Mouse (Mus musculus) liver, embryonic 12.5 days (tissue): Measurements from ENCODE around the gene Smad3. TPM values are rescaled to one million over a fixed set of nuclear protein-coding genes. Genes with fewer than 3 reads are reported as not detected.

Experiments used
- ATAC-seq: fragments of 200-750 bp; cut with Nextera tagmentation; 2 replicates; pipeline ENCODE4 v1.8.0; 2017; ENCODE audit warnings: moderate number of reproducible peaks, mild to moderate bottlenecking, moderate library complexity
- H3K27ac ChIP-seq: fragments of 300-500 bp; sonication (generic); 2 replicates; pipeline ENCODE4 v1.5.1; 2016; ENCODE audit warnings: mild to moderate bottlenecking
- H3K27me3 ChIP-seq: fragments of 300-500 bp; sonication (generic); replicated peaks from 2 replicates; pipeline ENCODE4 v1.6.1; 2016; ENCODE audit warnings: mild to moderate bottlenecking, moderate library complexity
- H3K36me3 ChIP-seq: fragments of 300-500 bp; sonication (generic); 2 replicates; pipeline ENCODE4 v1.6.1; 2016; ENCODE audit warnings: mild to moderate bottlenecking, moderate library complexity
- H3K4me1 ChIP-seq: fragments of 300-500 bp; sonication (generic); 2 replicates; pipeline ENCODE4 v1.6.1; 2016
- H3K4me2 ChIP-seq: fragments of 300-500 bp; sonication (generic); 2 replicates; pipeline ENCODE4 v1.6.1; 2016; ENCODE audit warnings: mild to moderate bottlenecking, moderate library complexity
- H3K4me3 ChIP-seq: fragments of 300-500 bp; sonication (generic); 2 replicates; pipeline ENCODE4 v1.5.1; 2016; ENCODE audit warnings: mild to moderate bottlenecking, moderate library complexity
- H3K9ac ChIP-seq: fragments of 300-500 bp; sonication (generic); 2 replicates; pipeline ENCODE4 v1.6.1; 2016; ENCODE audit warnings: mild to moderate bottlenecking, moderate library complexity
- H3K9me3 ChIP-seq: fragments of 300-500 bp; sonication (generic); replicated peaks from 2 replicates; pipeline ENCODE4 v1.6.1; 2016; ENCODE audit warnings: mild to moderate bottlenecking, moderate library complexity
- WGBS: fragments of 180-500 bp; shearing (Covaris S2); methylation state at CpG from one replicate; pipeline ENCODE4 v1.1.7; 2016; ENCODE audit not compliant: insufficient replicate concordance; 5-methylcytosine and 5-hydroxymethylcytosine counted together
- polyA plus RNA-seq: library from polyadenylated mRNA; unstranded; fragments of >200 nt; fragmentation: Nextera tagmentation; extraction: Ambion mirVana; gene quantifications from 2 replicates; pipeline ENCODE4 v1.2.1, GENCODE M21; 2016

Gene Smad3
- polyA plus RNA-seq, 1 experiment from 2014 or later = 7.2 TPM

- Histone ChIP-seq H3K9me3 (peaks cover 5% of the 10 kb centered on the region), H3K36me3 (no peaks in the 10 kb centered on the region), H3K27me3 (no peaks in the 10 kb centered on the region), H3K4me2 (no peak overlapping the region), H3K4me3 (no peak overlapping the region), H3K9ac (no peak overlapping the region), H3K4me1 (peaks cover 32% of the 10 kb centered on the region), H3K27ac (no peak overlapping the region)
- 88% methylated on average over 8 of the region's 8 CpGs for WGBS
- ATAC-seq = no peak
These were observed 3.7 kb upstream of the Smad3 start for GRCm38 (mm10) chr9:63761367-63762094.

GRCm38 (mm10) chr9:63760783-63761182, 3.0 kb upstream of the Smad3 start:
- 92% methylated on average over 7 of the region's 7 CpGs for WGBS
- H3K4me2 ChIP-seq = no peak overlapping the region; the same call in 1 of the 2 replicates

DNA sequence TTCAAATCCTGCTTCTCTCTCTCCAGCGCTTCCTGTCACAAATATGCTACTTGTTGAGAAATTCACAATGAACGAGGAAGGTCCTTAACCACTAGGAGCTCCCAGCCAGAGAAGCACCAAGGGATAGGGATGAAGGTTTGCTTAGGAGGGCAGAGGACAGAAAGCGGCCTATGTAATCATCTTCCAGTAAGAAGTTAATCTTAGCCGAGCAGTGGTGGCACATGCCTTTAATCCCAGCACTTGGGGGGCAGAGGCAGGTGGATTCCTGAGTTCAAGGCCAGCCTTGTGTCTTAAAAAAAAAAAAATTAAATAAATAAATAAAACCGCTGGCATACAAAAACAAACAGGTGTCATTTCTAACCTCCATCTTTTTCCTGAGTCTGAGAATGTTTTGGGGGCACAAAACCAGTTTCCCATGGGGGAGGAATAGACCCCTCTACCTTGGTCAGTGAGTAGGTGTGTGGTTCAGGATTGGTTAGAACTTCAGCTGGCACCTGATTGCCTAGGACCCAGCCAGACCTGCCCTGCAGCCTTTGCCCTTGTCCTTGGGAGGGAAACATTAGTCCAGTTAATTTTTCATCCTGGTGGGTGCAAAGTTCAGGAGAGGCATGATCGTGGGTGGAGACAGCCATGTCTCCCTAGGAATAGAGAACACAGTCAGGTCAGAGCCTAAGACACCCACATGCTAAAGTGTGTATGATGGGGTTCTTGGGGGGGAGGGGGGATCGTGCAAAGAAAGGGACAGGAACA, 2.4 kb upstream of the Smad3 start:
- Histone ChIP-seq H3K4me3 (0 out of 2 replicates have a peak overlapping the region, but pooled peaks have one; percentile 79), H3K4me1 (peaks cover 46% of the 10 kb centered on the region), H3K9me3 (peaks cover 5% of the 10 kb centered on the region), H3K4me2 (peak overlapping the region; percentile 98), H3K27ac (peak overlapping the region; percentile 95), H3K27me3 (no peaks in the 10 kb centered on the region), H3K36me3 (no peaks in the 10 kb centered on the region), H3K9ac (0 out of 2 replicates have a peak overlapping the region, but pooled peaks have one; percentile 84)
- WGBS = 65% methylated on average over 7 of the region's 7 CpGs
- no peak for ATAC-seq

More at GRCm38 (mm10) chr9:63760783-63761182, 3.0 kb upstream of the Smad3 start:
- H3K9me3 ChIP-seq = peaks cover 5% of the 10 kb centered on the region
- no peak for ATAC-seq
- H3K36me3 ChIP-seq = no peaks in the 10 kb centered on the region
- no peaks in the 10 kb centered on the region for H3K27me3 ChIP-seq
- no peak overlapping the region for H3K9ac ChIP-seq
- no peak overlapping the region for H3K27ac ChIP-seq
- H3K4me1 ChIP-seq = peaks cover 40% of the 10 kb centered on the region
- H3K4me3 ChIP-seq = no peak overlapping the region

GRCm38 (mm10) chr9:63758641-63759391, 1.0 kb upstream of the Smad3 start:
- Histone ChIP-seq H3K9me3 (peaks cover 5% of the 10 kb centered on the region), H3K36me3 (no peaks in the 10 kb centered on the region), H3K4me2 (peak overlapping the region; percentile 98), H3K4me3 (peak overlapping the region; percentile 79), H3K27me3 (no peaks in the 10 kb centered on the region), H3K27ac (peak overlapping the region; percentile 95), H3K4me1 (peaks cover 59% of the 10 kb centered on the region), H3K9ac (peak overlapping the region; percentile 84)
- under 1% methylated on average over 23 of the region's 23 CpGs for WGBS
- peak; percentile 68 for ATAC-seq

DNA sequence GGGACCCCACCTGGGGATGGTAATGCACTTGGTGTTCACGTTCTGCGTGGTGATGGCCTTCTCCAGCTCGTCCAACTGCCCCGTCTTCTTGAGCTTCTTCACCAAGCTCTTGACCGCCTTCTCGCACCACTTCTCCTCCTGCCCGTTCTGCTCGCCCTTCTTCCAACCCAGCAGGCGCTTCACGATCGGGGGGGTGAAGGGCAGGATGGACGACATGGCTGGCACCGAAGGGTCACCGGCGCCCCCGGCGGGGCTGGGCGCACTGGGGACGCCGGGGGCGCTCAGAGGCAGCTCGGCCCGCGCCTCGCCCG, 377 bp downstream of the Smad3 start:
- H3K4me1 ChIP-seq = peaks cover 71% of the 10 kb centered on the region
- H3K4me2 ChIP-seq = peak overlapping the region; percentile 98
- peak overlapping the region; percentile 79 for H3K4me3 ChIP-seq
- H3K27me3 ChIP-seq = no peaks in the 10 kb centered on the region
- 0% methylated on average over 26 of the region's 26 CpGs for WGBS
- H3K27ac ChIP-seq = peak overlapping the region; percentile 95
- peak overlapping the region; percentile 84 for H3K9ac ChIP-seq
- H3K36me3 ChIP-seq = no peaks in the 10 kb centered on the region
- no peak for ATAC-seq
- H3K9me3 ChIP-seq = peaks cover 5% of the 10 kb centered on the region

- Histone ChIP-seq H3K4me3 (peak overlapping the region; percentile 79), H3K27me3 (no peaks in the 10 kb centered on the region), H3K9me3 (peaks cover 5% of the 10 kb centered on the region), H3K4me2 (peak overlapping the region; percentile 98), H3K4me1 (peaks cover 71% of the 10 kb centered on the region), H3K9ac (peak overlapping the region; percentile 84), H3K36me3 (no peaks in the 10 kb centered on the region), H3K27ac (peak overlapping the region; percentile 95)
- ATAC-seq = no peak
- WGBS = 2% methylated on average over 47 of the region's 47 CpGs
These were observed 973 bp downstream of the Smad3 start for GRCm38 (mm10) chr9:63756581-63757461.

GRCm38 (mm10) chr9:63755671-63756543, 1.9 kb downstream of the Smad3 start:
- Histone ChIP-seq H3K9me3 (no peaks in the 10 kb centered on the region), H3K4me1 (peaks cover 78% of the 10 kb centered on the region)
- no peak for ATAC-seq

DNA sequence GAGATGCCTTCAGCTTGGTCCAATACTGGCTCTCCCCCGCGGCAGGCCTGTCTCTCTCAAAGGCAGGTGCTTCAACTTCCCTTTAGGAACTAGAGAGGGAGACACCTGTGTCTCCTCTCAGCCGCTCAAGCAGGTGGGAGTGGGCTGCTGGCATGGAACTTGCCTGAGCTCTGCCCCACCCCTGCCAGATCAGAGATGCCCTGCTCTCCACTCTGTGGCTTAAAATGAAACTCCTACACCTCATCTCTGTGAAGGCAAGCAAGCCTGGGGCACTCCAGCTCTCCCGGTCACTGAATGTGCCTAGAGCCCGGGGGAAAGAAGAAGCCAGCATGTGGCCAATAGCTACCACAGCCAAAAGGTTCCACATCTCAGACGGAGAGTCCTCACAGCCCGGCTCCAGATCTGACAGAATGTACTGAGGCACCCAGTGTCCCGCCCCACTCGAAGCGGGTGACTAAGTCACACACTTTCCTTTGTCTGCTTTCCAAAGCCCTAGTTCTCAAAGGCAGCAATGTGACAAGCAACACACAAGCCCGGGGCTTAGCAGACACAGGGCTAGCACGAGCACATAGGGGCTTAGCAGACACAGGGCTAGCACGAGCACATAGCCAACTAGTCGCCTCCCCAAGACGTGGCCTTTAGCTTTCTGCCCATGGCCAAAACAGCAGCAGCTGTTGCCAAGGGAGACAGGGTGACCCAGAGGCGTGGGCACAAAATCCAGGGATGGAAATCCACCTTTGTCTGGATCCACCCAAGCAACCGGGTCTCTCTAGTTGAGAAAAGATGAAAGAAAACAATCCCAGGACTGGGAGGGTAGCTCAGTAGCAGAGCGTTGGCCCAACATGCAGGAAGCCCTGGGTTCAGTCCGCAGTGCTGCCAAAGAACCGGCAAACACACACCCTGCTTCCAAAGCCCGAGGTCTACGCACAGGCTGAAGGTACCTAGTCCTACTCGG, 3.0 kb downstream of the Smad3 start:
- peaks cover 78% of the 10 kb centered on the region for H3K4me1 ChIP-seq
- no peak overlapping the region for H3K4me3 ChIP-seq
- no peak overlapping the region for H3K27ac ChIP-seq
- H3K9ac ChIP-seq = no peak overlapping the region
- WGBS = 66% methylated on average over 23 of the region's 23 CpGs
- H3K9me3 ChIP-seq = no peaks in the 10 kb centered on the region
- no peaks in the 10 kb centered on the region for H3K27me3 ChIP-seq
- ATAC-seq = no peak
- no peaks in the 10 kb centered on the region for H3K36me3 ChIP-seq
- H3K4me2 ChIP-seq = peak overlapping the region; percentile 98

More at GRCm38 (mm10) chr9:63755671-63756543, 1.9 kb downstream of the Smad3 start:
- Histone ChIP-seq H3K36me3 (no peaks in the 10 kb centered on the region), H3K4me2 (peak overlapping the region; percentile 98), H3K27ac (0 out of 2 replicates have a peak overlapping the region, but pooled peaks have one; percentile 42), H3K9ac (peak overlapping the region; percentile 84), H3K27me3 (no peaks in the 10 kb centered on the region), H3K4me3 (peak overlapping the region; percentile 79)
- 38% methylated on average over 15 of the region's 15 CpGs for WGBS

DNA sequence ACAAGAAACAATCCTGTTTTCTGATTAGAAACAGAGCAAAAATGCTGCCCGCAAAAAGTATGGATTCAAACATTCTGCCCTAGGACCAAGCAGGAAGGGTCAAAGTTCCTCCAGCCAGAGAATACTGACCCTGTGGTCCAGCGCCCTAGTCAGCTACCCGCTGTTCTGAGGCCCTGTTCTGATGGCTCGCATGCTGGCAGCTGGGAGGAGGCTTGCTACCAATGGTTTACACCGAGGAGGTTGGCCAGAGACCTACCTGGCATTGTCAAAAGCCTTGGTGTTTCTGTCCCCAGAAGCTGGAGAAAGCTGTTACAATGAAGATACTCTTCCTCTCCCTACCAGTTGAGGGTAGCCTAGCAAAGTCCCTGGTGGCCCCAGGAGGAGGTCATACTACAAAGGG, 3.8 kb downstream of the Smad3 start:
- H3K9me3 ChIP-seq = no peaks in the 10 kb centered on the region
- no peaks in the 10 kb centered on the region for H3K27me3 ChIP-seq
- no peak overlapping the region for H3K27ac ChIP-seq
- H3K36me3 ChIP-seq = no peaks in the 10 kb centered on the region
- no peak overlapping the region for H3K4me3 ChIP-seq
- H3K4me1 ChIP-seq = peaks cover 78% of the 10 kb centered on the region
- H3K9ac ChIP-seq = no peak overlapping the region
- peak overlapping the region; percentile 98; the same call in 1 of the 2 replicates for H3K4me2 ChIP-seq
- ATAC-seq = no peak
- WGBS = 69% methylated on average over 5 of the region's 5 CpGs

DNA sequence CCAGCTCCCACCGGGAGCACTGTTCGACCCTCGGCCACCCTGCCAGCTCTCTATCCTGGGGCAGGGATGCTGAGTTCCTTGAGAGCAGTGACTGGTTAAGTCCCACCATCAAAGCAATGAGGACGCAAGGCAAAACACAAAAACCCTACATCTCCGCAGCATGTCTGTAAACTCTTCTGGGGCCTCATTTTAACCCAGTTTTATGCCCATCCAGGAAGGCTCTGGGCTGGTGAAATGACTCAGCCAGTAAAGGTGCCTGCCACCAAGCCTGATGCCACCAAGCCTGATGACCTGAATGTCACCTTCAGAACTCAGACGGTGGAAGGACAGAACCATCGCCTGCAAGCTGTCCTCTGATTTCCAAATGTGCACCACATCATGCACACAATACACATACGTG, 4.4 kb downstream of the Smad3 start:
- no peak for ATAC-seq
- WGBS = 72% methylated on average over 8 of the region's 8 CpGs
- no peak overlapping the region for H3K9ac ChIP-seq
- no peak overlapping the region for H3K4me3 ChIP-seq
- H3K27ac ChIP-seq = no peak overlapping the region
- H3K27me3 ChIP-seq = no peaks in the 10 kb centered on the region
- peaks cover 78% of the 10 kb centered on the region for H3K4me1 ChIP-seq
- H3K9me3 ChIP-seq = no peaks in the 10 kb centered on the region
- no peaks in the 10 kb centered on the region for H3K36me3 ChIP-seq
- H3K4me2 ChIP-seq = no peak overlapping the region
